Mouse (Mus musculus) megakaryocyte, embryonic 14.5 days (primary cell): ENCODE measurements around the gene Rcan2. TPM values are rescaled to one million over a fixed set of nuclear protein-coding genes. Genes with fewer than 3 reads are reported as not detected.
"Not testable (repeated sequence)": the region's sequence is repeated elsewhere in the genome, so short reads cannot be mapped to it uniquely, and the experiment has no call there.

Source experiments
- H3K27me3 ChIP-seq: replicated peaks from 2 replicates; pipeline ENCODE3; 2012; ENCODE audit warnings: inconsistent platforms
- H3K36me3 ChIP-seq: replicated peaks from 2 replicates; pipeline ENCODE3; 2012; ENCODE audit warnings: low read length, inconsistent platforms, mixed read lengths
- H3K4me1 ChIP-seq: 2 replicates; pipeline ENCODE4 v1.6.1; 2012; ENCODE audit warnings: inconsistent platforms
- H3K4me3 ChIP-seq: replicated peaks from 2 replicates; pipeline ENCODE3; 2012; ENCODE audit warnings: moderate library complexity, mild to moderate bottlenecking, inconsistent platforms
- H3K9me3 ChIP-seq: 2 replicates; pipeline ENCODE4 v1.6.1; 2012; ENCODE audit warnings: inconsistent platforms
- FLI1 ChIP-seq: IDR thresholded peaks from 2 replicates; pipeline ENCODE4 v1.6.1; 2012; ENCODE audit warnings: low read length, inconsistent platforms, mixed read lengths
- GATA1 ChIP-seq: IDR thresholded peaks from 3 replicates; pipeline ENCODE4 v1.6.1; 2012; ENCODE audit warnings: mixed read lengths, low read length, inconsistent platforms, borderline replicate concordance
- polyA plus RNA-seq: library from polyadenylated mRNA; stranded (reverse); fragments of >175 nt; gene quantifications from 2 replicates; pipeline ENCODE4 v1.2.3, GENCODE M21; 2012; ENCODE audit warnings: low replicate concordance; ENCODE audit not compliant: insufficient read depth

Rcan2 gene
- polyA plus RNA-seq, 1 experiment = 0.10 TPM

GRCm38 (mm10) chr17:43822630-43823029 lies 21.5 kb downstream of the Rcan2 start:
- H3K36me3 ChIP-seq = no peaks in the 10 kb centered on the region
- no peaks in the 10 kb centered on the region for H3K27me3 ChIP-seq
- no peaks in the 10 kb centered on the region for H3K9me3 ChIP-seq
- no peak for TF ChIP-seq GATA1
- no peak overlapping the region for H3K4me3 ChIP-seq
- H3K4me1 ChIP-seq = no peaks in the 10 kb centered on the region

- Histone ChIP-seq H3K27me3 (no peaks in the 10 kb centered on the region), H3K4me3 (no peak overlapping the region), H3K36me3 (no peaks in the 10 kb centered on the region), H3K4me1 (no peaks in the 10 kb centered on the region), H3K9me3 (no peaks in the 10 kb centered on the region)
- no peak for TF ChIP-seq GATA1
- TF ChIP-seq FLI1 = no peak
Measured at GRCm38 (mm10) chr17:43824781-43825410, 23.7 kb downstream of the Rcan2 start.

- H3K4me1 ChIP-seq, H3K9me3 ChIP-seq, H3K36me3 ChIP-seq, H3K27me3 ChIP-seq, H3K4me3 ChIP-seq: not testable (repeated sequence)
Measured at GRCm38 (mm10) chr17:43825411-43825785, 24.2 kb downstream of the Rcan2 start.

GRCm38 (mm10) chr17:43827261-43827660 lies 26.1 kb downstream of the Rcan2 start:
- Histone ChIP-seq H3K27me3 (no peaks in the 10 kb centered on the region), H3K4me1 (no peaks in the 10 kb centered on the region), H3K9me3 (no peaks in the 10 kb centered on the region), H3K36me3 (no peaks in the 10 kb centered on the region), H3K4me3 (no peak overlapping the region)
- TF ChIP-seq GATA1 (no peak), FLI1 (no peak)

GRCm38 (mm10) chr17:43832401-43833124 lies 31.4 kb downstream of the Rcan2 start:
- TF ChIP-seq FLI1 (no peak), GATA1 (no peak)
- Histone ChIP-seq H3K36me3 (no peaks in the 10 kb centered on the region), H3K4me1 (no peaks in the 10 kb centered on the region), H3K9me3 (no peaks in the 10 kb centered on the region), H3K4me3 (no peak overlapping the region), H3K27me3 (no peaks in the 10 kb centered on the region)

- TF ChIP-seq GATA1 (no peak), FLI1 (no peak)
- H3K36me3 ChIP-seq = no peaks in the 10 kb centered on the region
- no peaks in the 10 kb centered on the region for H3K27me3 ChIP-seq
- no peak overlapping the region for H3K4me3 ChIP-seq
- peaks cover 5% of the 10 kb centered on the region; the same call in 1 of the 2 replicates for H3K9me3 ChIP-seq
- no peaks in the 10 kb centered on the region for H3K4me1 ChIP-seq
Measured at GRCm38 (mm10) chr17:43840208-43840607, 39.1 kb downstream of the Rcan2 start.

GRCm38 (mm10) chr17:43846714-43847113 lies 45.6 kb downstream of the Rcan2 start:
- Histone ChIP-seq H3K4me3 (no peak overlapping the region), H3K9me3 (no peaks in the 10 kb centered on the region), H3K27me3 (no peaks in the 10 kb centered on the region), H3K36me3 (no peaks in the 10 kb centered on the region), H3K4me1 (no peaks in the 10 kb centered on the region)
- TF ChIP-seq GATA1 (no peak), FLI1 (no peak)

GRCm38 (mm10) chr17:43848903-43849302 lies 47.8 kb downstream of the Rcan2 start:
- no peaks in the 10 kb centered on the region for H3K27me3 ChIP-seq
- no peaks in the 10 kb centered on the region for H3K9me3 ChIP-seq
- no peaks in the 10 kb centered on the region for H3K4me1 ChIP-seq
- no peak overlapping the region for H3K4me3 ChIP-seq
- TF ChIP-seq GATA1 = no peak
- no peak for TF ChIP-seq FLI1
- no peaks in the 10 kb centered on the region for H3K36me3 ChIP-seq

GRCm38 (mm10) chr17:43855132-43855531 lies 54.0 kb downstream of the Rcan2 start:
- TF ChIP-seq FLI1 (no peak), GATA1 (no peak)
- Histone ChIP-seq H3K4me3 (no peak overlapping the region), H3K4me1 (no peaks in the 10 kb centered on the region), H3K36me3 (no peaks in the 10 kb centered on the region), H3K27me3 (no peaks in the 10 kb centered on the region), H3K9me3 (no peaks in the 10 kb centered on the region)

- Histone ChIP-seq H3K4me3 (no peak overlapping the region), H3K4me1 (no peaks in the 10 kb centered on the region), H3K9me3 (no peaks in the 10 kb centered on the region), H3K36me3 (no peaks in the 10 kb centered on the region), H3K27me3 (no peaks in the 10 kb centered on the region)
- no peak for TF ChIP-seq GATA1
- no peak for TF ChIP-seq FLI1
Measured at GRCm38 (mm10) chr17:43856081-43856480, 54.9 kb downstream of the Rcan2 start.
